Mouse (Mus musculus) lung, postnatal 0 days (tissue): ENCODE measurements around the gene Ncoa3.

Source experiments
- CTCF ChIP-seq: IDR thresholded peaks from 2 replicates; pipeline ENCODE4 v1.5.1; 2016; ENCODE audit warnings: antibody characterized with exemption, mild to moderate bottlenecking
- EP300 ChIP-seq: IDR thresholded peaks from 2 replicates; pipeline ENCODE4 v1.6.1; 2016; ENCODE audit warnings: antibody characterized with exemption, mild to moderate bottlenecking, control low read depth

- TF ChIP-seq CTCF (no peak), EP300 (no peak)
These were observed 44.4 kb upstream of the Ncoa3 start for GRCm38 (mm10) chr2:165948007-165948406.
